Mouse (Mus musculus) right cerebral cortex, adult 18-20 months (tissue): Measurements from ENCODE around the gene Ccdc82.

Experiments
- DNase-seq: peaks from one replicate; pipeline ENCODE4 v3.0.0; 2022; ENCODE audit warnings: mixed read lengths

The Ccdc82 gene

GRCm38 (mm10) chr9:13300041-13300441 is 53.3 kb downstream of the Ccdc82 start:
- DNase-seq = peak; percentile 18

- no peak for DNase-seq
Measured at GRCm38 (mm10) chr9:13300891-13301782, 54.4 kb downstream of the Ccdc82 start.

- DNase-seq = no peak
Measured at GRCm38 (mm10) chr9:13302183-13302825, 55.5 kb downstream of the Ccdc82 start.

- no peak for DNase-seq
Measured at GRCm38 (mm10) chr9:13303099-13303771, 56.5 kb downstream of the Ccdc82 start.

GRCm38 (mm10) chr9:13303976-13304375 is 57.2 kb downstream of the Ccdc82 start:
- no peak for DNase-seq

- no peak for DNase-seq
Measured at GRCm38 (mm10) chr9:13306471-13306870, 59.7 kb downstream of the Ccdc82 start.

- DNase-seq = no peak
Measured at GRCm38 (mm10) chr9:13307226-13307625, 60.5 kb downstream of the Ccdc82 start.

- no peak for DNase-seq
Measured at GRCm38 (mm10) chr9:13308718-13309117, 62.0 kb downstream of the Ccdc82 start.

- DNase-seq = no peak
Measured at GRCm38 (mm10) chr9:13309807-13310206, 63.1 kb downstream of the Ccdc82 start.

- no peak for DNase-seq
Measured at GRCm38 (mm10) chr9:13310236-13310635, 63.5 kb downstream of the Ccdc82 start.

- DNase-seq = no peak
Measured at GRCm38 (mm10) chr9:13311094-13311493, 64.3 kb downstream of the Ccdc82 start.

- DNase-seq = no peak
Measured at GRCm38 (mm10) chr9:13313923-13314322, 67.2 kb downstream of the Ccdc82 start.

- no peak for DNase-seq
Measured at GRCm38 (mm10) chr9:13314577-13315004, 67.8 kb downstream of the Ccdc82 start.

GRCm38 (mm10) chr9:13315393-13315792 is 68.6 kb downstream of the Ccdc82 start:
- no peak for DNase-seq

- DNase-seq = no peak
Measured at GRCm38 (mm10) chr9:13319566-13319965, 72.8 kb downstream of the Ccdc82 start.

GRCm38 (mm10) chr9:13320800-13321364 is 74.1 kb downstream of the Ccdc82 start:
- no peak for DNase-seq

GRCm38 (mm10) chr9:13323074-13323473 is 76.3 kb downstream of the Ccdc82 start:
- DNase-seq = no peak

- no peak for DNase-seq
Measured at GRCm38 (mm10) chr9:13323612-13324011, 76.9 kb downstream of the Ccdc82 start.
